Mouse (Mus musculus): ENCODE measurements around the gene Gm20929. TPM values are rescaled to one million over a fixed set of nuclear protein-coding genes. Genes with fewer than 3 reads are reported as not detected.
"Not testable (repeated sequence)": the region's sequence is repeated elsewhere in the genome, so short reads cannot be mapped to it uniquely, and the experiment has no call there.

Gene Gm20929
- not detected in 2 replicates for polyA plus RNA-seq (2012)

GRCm38 (mm10) chrY:53843649-53844048, at the start of gene Gm20929:
TSS of gene Gm20929 (plus strand) at chrY:53843949.
- TF ChIP-seq GATA1 (IDR thresholded peaks at IDR 0.05; ENCODE audit: low read length) = not testable (repeated sequence)

Measured in G1E-ER4 (cell line).